Mouse (Mus musculus): ENCODE measurements around the gene Zfp654.

DNA sequence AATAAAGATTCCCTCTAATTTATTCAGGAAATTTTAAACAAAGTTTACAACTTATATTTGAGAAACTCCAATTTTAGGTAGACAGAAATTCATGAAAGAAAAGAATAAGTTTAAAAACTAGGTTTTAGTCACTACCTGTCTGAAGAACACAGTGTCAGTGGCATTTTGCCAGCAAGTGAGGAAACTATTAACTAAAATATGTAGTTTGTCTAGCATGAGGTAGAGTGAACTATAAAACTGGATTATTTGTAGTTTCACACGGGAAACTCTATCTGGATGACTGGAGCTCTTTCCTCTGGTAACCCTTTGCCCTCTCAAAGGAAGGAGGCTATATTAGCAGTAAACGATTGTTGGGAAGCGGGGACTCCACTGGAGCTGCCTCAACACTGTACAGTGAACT, 48.4 kb downstream of the Zfp654 start:
- TF ChIP-seq POLR2A (IDR thresholded peaks at IDR 0.05; ENCODE audit: low read depth, low read length): no peak
- TF ChIP-seq CTCF (conservative IDR thresholded peaks at IDR 0.05; ENCODE audit: insufficient read depth, insufficient read length, low read depth, low read length): no peak
